Mouse (Mus musculus): ENCODE data around the gene Fam25c.
A peak's percentile ranks its signal among the peaks of the same experiment; 100 is the strongest.

DNA sequence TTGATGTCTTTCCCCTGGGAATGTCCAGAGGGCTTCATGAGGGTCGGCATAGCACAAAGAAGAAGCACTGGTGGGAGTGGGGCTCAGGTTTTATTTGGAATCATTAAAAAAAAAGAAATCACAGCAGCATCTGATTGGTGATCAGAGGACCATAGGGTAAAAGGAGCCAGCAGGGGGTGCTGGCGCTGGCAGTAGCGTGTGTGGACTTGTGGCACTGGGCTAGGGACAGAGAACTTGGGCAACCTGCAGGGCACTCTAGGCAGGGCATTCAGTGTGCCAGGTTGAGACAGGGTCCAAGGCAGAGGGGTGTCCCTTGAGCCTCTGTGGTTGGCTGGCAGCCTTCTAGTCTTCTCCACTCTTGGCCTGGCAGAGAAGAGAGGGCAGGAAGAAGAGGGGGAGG lies 15.0 kb upstream of the Fam25c start:
- TF ChIP-seq CTCF (IDR thresholded peaks at IDR 0.05; ENCODE audit: extremely low read depth, insufficient read length, insufficient replicate concordance, low read depth, low read length): peak; percentile 25; the same call in 1 of the 2 replicates
- TF ChIP-seq POLR2A (IDR thresholded peaks at IDR 0.05; ENCODE audit: low read depth, low read length): no peak

All from small intestine, adult 2 months (tissue).